Mouse (Mus musculus) cerebellum, adult 11-12 months (tissue): ENCODE results near the gene Tenm2.

Experiments used
- DNase-seq: peaks from one replicate; pipeline ENCODE4 v3.0.0; 2022

Tenm2 gene

GRCm38 (mm10) chr11:36560785-36561548, 674.8 kb downstream of the Tenm2 start:
- no peak for DNase-seq

GRCm38 (mm10) chr11:36557316-36557715, 678.4 kb downstream of the Tenm2 start:
- DNase-seq: peak; percentile 84

GRCm38 (mm10) chr11:36553286-36553685, 682.5 kb downstream of the Tenm2 start:
- DNase-seq: no peak

DNA sequence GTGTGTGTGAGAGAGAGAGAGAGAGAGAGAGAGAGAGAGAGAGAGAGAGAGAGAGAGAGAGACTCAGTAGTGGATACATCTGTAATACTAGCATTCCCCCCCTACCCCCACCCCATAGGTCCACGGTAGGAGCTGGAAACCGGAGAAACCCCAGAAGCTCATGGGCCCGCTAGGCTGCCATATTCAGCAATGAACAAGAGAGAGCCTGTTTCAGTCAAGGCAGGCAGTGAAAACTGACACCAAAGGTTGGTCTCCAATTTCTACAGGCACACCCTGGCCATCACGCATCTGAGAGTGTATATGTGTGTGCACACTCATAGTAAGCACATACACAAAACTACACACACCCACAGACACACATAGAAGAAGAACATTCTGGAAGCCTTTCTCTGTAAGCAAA, 685.1 kb downstream of the Tenm2 start:
- DNase-seq: no peak

DNA sequence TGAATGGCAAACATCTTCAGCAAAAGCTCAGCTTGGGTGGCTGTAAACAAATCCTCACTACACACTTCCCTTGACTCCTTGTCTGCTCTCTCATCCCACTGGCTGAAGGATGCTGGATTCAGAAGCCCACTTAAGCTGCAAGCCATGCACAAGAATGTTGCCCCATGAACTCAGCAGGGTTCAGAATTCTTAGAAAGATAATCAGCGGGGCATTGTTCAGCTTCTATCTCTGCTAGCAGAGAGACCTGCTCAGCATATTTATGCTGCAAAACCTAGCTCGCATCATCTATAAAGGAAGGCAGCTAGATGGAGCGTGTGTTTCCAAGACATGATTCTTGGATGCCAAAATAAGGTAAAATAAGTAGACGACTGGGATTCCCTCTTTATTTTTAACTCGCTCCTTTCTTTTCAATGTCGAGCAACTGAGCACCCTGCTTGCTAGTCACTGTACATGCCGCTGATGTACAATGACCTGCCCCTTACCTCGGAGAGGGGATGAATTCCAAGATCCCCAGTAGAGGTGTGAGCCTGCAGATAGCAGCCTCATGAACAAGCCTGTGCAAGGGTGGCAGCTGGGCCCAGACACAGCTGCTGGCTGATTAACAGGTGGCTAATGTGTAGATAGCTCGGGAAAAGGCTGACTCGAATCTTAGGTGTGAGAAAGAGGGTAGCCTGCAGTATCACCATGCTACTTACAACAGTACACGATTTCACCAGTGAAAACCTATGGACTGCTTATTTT, 686.2 kb downstream of the Tenm2 start:
- DNase-seq: no peak

DNA sequence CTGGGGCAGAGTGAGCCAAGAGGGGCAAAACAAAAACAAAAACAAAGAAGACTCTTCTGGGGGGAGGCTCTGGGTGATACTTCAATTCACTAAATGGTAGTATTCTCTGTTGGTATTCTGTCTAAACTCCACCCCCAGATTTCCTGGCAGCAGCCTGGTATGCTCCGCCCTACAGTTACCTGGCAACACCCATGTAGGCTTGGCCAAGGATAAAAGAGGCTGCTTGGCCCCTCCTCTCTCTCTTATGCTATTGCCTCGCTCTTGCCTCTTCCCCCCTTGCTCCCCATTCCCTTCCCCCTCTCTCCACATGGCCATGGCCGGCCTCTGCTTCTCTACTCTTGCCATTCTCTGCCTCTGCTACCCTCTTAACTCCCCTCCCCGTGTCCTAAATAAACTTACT, 687.6 kb downstream of the Tenm2 start:
- no peak for DNase-seq

- no peak for DNase-seq
Observed at GRCm38 (mm10) chr11:36538144-36538543, 697.6 kb downstream of the Tenm2 start.

GRCm38 (mm10) chr11:36537573-36538133, 698.1 kb downstream of the Tenm2 start:
- no peak for DNase-seq

DNA sequence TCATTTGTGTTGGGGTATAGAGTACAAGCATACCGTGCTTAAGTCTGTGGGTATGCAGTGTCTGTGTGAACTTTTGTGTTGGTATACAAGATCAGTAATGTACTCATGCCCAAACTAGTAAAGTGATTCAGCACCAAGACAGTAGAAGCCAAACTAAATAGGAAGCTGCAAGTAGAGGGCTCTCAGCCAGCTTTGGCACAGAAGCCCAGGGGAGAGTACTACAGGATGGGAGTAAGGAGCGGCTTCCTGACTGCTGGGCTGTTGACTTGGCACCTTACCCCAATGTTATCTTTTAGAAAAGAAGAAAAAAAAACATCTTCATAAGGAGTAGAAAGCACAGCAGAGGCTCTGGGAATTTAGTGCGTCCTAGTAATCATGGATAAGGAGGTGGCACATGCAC, 700.2 kb downstream of the Tenm2 start:
- no peak for DNase-seq

DNA sequence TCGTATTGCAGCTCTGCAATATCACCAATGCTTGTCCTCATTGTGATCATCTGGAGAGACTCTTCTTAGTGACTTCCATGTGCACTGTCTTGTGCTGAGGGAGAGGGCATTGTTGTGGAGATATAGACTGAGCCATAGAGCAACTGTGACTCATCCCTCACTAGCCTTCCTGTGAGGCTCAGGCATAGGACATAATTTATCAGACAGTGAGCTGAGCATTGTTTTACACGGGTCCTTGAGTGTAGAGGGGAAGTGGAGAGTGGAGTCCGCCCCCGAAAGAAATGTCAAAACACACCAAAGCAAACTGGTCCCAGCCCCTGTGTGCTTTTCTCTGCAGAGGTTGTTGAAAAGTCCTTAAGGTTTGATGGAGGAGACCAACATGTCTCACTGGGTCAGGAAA, 704.1 kb downstream of the Tenm2 start:
- no peak for DNase-seq

DNA sequence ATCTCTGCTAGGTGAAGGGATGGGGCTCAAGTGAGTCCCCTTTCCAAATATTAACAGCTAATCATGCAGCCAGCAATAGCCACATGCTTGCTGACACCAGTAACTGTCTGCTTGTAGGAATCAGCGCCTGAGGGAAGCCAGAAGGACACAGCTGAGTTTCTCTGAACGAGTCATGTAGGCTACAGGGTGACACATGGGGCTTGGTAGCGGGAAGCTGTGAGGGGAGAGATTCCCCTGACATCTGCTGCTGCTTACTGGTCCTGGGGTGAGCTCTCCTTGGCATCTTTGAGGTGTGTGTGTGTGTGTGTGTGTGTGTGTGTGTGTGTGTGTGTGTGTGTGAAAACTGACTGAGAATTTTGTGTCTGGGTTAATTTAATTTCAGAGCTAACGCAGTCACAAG, 708.3 kb downstream of the Tenm2 start:
- DNase-seq: no peak

DNA sequence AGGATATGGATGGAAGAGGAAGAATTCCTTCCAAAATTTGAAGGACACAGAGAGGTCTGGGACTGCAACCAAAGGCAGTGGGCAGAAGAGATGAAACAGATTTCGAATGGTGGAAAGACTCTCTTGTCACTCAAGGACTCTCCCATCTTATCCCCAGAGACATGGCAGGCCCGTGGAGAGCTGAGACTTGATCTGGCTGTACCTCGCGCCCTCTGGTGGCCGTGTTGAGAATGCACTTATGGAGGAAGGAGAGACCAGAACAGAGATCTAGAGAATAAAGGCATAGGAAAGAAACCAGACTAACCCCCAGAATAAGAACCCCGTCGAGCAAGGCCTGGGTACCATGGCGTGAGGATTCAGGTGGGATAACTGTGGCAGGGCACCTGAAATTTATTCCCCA, 709.4 kb downstream of the Tenm2 start:
- DNase-seq: peak; percentile 67

DNA sequence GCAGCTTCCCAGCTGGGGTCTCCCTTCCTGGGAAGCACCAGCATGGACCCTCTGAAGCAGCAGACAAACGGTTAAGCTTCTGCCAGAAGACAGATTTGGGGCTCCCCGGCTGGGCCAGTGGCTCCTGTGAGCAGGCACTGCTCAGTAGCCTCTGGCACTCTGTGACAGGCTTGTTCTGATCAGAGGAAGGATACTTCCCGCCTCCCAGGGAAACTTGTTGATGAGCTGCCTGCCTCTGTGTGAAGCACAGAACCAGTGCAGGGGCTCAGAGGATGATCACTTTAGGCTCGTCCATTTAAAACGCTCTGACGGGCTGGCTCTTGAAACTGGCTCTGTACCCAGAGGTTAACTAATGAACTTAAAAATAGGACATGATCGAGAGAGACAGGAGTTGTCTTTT, 723.3 kb downstream of the Tenm2 start:
- DNase-seq: no peak

DNA sequence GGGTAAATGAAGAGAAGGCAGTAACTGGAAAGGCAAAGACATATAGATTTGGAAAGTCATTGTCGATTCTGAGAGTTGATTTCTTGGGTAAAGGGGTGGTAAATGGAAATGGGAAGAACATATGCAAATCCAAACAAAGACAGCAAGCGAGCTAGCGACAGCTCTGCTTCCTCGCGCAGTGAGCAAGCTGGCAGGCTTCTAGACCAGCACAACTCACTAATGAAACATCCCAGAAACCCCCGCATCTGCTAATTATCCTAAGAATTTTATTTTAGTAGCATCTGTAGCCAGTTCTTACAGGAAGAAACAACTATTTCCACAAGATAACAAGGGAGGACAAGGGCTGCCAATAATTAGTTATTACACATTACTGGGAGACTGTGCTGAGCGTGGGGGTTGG, 727.5 kb downstream of the Tenm2 start:
- DNase-seq: no peak

GRCm38 (mm10) chr11:36494898-36495548, 740.7 kb downstream of the Tenm2 start:
- DNase-seq: peak; percentile 16

GRCm38 (mm10) chr11:36492274-36492673, 743.5 kb downstream of the Tenm2 start:
- no peak for DNase-seq

DNA sequence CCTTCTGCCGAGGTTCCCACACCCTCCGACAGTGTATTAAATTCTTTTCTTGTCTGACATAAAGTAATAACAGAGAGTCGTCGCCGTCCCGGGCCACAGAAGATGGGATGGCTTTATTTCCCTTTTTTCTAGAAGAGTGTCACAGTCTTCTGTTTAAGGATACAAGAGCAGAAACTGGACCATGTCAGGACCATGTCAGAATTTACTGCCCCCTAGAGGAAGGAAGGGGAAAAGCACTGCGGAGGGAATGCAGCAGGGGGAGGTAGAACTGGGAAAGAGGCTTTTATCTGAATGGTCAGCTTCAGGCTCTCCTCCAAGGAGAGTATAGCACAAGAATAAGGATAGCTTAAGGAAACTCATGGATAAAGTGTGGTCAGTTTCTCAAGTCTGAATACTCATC, 745.7 kb downstream of the Tenm2 start:
- peak; percentile 15 for DNase-seq

GRCm38 (mm10) chr11:36488666-36489065, 747.1 kb downstream of the Tenm2 start:
- no peak for DNase-seq

DNA sequence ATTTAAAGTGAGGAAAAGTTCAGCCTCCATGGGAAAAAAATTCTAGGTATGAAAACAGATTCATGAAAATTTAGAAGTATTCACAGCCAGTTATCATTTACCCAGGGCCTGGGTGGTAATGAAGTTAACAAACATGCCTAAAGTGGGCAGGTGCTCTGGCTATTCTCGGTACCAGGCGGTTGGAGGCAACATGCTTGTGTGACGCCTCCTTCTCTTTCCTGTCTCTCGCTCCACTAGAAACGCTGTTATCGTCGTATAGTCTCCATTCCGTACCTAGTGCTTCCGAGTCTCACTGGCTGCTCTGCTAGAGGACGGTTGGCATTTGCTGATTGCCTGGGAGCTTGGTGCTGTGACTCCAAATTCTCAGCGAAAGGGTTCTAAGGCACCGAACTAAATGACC, 749.7 kb downstream of the Tenm2 start:
- DNase-seq: no peak

DNA sequence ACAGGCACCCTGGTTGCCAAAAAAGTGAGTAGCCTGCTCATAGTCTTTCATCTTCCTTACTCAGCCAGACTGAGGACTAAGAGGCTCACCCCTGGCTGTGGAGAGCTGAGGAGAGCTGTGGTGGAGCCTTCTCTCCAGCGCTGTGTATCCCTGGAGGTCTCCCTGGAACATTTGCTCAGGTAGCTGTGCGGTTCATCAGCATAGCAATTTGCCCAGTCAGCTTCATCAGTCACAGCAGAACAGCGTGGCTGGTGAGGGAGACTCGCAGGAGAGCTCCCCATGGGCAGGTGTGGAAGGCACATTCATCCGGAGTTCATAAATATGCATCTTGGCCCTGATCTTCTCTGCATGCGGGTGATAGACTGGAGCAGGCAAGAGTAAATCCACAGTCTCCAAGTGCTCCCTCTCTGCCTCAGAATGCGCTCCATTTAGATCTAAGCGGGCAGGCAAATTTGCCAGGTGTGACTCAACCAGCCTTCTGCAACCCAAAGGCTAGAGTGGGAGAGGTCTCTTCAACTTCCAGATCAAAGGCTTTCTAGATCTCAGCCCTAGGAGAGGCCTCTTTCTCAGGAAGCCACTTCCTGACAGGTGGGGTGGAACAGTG, 751.2 kb downstream of the Tenm2 start:
- DNase-seq: no peak

DNA sequence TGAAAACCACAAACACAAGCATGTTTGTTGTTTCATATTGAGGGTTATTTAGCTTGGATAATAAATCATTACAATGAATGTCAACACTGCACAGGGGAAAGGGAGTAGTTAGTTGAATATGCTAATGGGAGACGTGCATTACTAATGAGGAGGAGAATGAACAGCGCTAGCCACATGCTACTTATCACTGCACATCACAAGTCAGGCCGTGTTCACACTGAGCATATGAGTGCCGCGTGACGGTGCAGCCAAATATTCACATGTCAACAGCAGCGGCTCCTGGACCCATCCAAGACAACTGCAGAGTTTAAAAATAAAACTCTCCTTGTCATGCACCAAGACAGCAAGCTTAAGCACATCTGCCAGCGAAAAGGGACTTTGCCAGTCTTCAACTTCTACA, 753.6 kb downstream of the Tenm2 start:
- DNase-seq: no peak

DNA sequence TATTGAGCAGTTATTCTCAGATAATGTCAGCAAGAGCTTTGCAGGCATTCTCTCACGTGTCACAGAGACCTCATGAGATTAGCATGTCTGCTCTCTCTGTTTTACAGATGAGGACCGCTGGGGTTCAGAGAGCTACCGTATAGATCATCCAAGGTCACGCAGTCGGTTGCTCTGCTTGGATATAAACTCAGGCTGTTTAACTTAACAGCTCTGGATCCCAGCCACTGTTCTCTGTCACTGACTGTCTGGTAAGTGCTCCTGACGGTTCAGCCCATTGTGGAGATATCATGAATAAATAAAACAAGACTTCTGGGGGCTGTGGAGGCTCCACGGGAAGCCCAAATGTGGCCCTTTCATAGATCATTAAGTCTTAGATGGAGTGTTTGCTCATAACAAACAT, 754.2 kb downstream of the Tenm2 start:
- no peak for DNase-seq

- DNase-seq: no peak
Observed at GRCm38 (mm10) chr11:36481086-36481485, 754.7 kb downstream of the Tenm2 start.
